8 mouse cellular contexts compared by ENCODE assay signal in genomic region chr3:104220295-104220965, GRCm38 (mm10). TPM values are rescaled to one million over a fixed set of nuclear protein-coding genes. Genes with fewer than 3 reads are reported as not detected.
DNase-seq lines count a peak whose midpoint lies in the region; ATAC-seq and TF ChIP-seq lines count a peak whose summit lies in the region.

Gene Magi3, minus strand, starts transcription at chr3:104220374.

- TF ChIP-seq EP300 in liver, embryonic 14.5 days (IDR thresholded peaks at IDR 0.05; ENCODE audit: low read depth), result no peak
- TF ChIP-seq EP300 in stomach, postnatal 0 days (optimal IDR thresholded peaks at IDR 0.05), result no peak

- no peak for TF ChIP-seq CTCF in liver, embryonic 14.5 days (IDR thresholded peaks at IDR 0.05; ENCODE audit: low read depth)
- peak; percentile 55 for TF ChIP-seq CTCF in stomach, postnatal 0 days (IDR thresholded peaks at IDR 0.05; ENCODE audit: low read depth)

- H3K36me3 ChIP-seq in forebrain, embryonic 10.5 days (replicated peaks), result no peaks in the 10 kb centered on the region
- H3K36me3 ChIP-seq in heart, embryonic 15.5 days, result no peaks in the 10 kb centered on the region
- H3K36me3 ChIP-seq in liver, embryonic 14.5 days (replicated peaks; ENCODE audit: control insufficient read depth, insufficient read depth, low read depth), result no peaks in the 10 kb centered on the region
- H3K36me3 ChIP-seq in neural tube, embryonic 11.5 days (ENCODE audit: control insufficient read depth, insufficient read depth, low read length), result no peaks in the 10 kb centered on the region
- no peaks in the 10 kb centered on the region for H3K36me3 ChIP-seq in stomach, postnatal 0 days (ENCODE audit: control insufficient read depth, insufficient read depth, low read length)

- 0% methylated on average over 44 of the region's 46 CpGs for WGBS in forebrain, embryonic 10.5 days
- WGBS in heart, embryonic 15.5 days, result under 1% methylated on average over 46 of the region's 46 CpGs
- under 1% methylated on average over 46 of the region's 46 CpGs for WGBS in liver, embryonic 14.5 days (ENCODE audit: insufficient replicate concordance)
- WGBS in neural tube, embryonic 11.5 days, result 0% methylated on average over 46 of the region's 46 CpGs
- WGBS in stomach, postnatal 0 days, result 0% methylated on average over 38 of the region's 46 CpGs

- H3K27me3 ChIP-seq in forebrain, embryonic 10.5 days (ENCODE audit: poor library complexity, severe bottlenecking), result peaks cover 10% of the 10 kb centered on the region; the same call in 1 of the 2 replicates
- H3K27me3 ChIP-seq in heart, embryonic 15.5 days, result no peaks in the 10 kb centered on the region
- H3K27me3 ChIP-seq in liver, embryonic 14.5 days (ENCODE audit: control insufficient read depth, insufficient read depth, low read length), result peaks cover 18% of the 10 kb centered on the region
- no peaks in the 10 kb centered on the region for H3K27me3 ChIP-seq in neural tube, embryonic 11.5 days (ENCODE audit: control insufficient read depth, insufficient read depth, low read length)
- no peaks in the 10 kb centered on the region for H3K27me3 ChIP-seq in stomach, postnatal 0 days (ENCODE audit: control insufficient read depth, insufficient read depth, low read length)

- peak within 1 kb of the TSS; percentile 96 for H3K9ac ChIP-seq in heart, embryonic 15.5 days
- peak within 1 kb of the TSS; percentile 75 for H3K9ac ChIP-seq in liver, embryonic 14.5 days (replicated peaks)
- H3K9ac ChIP-seq in neural tube, embryonic 11.5 days (ENCODE audit: low read length), result peak within 1 kb of the TSS; percentile 86
- H3K9ac ChIP-seq in stomach, postnatal 0 days (ENCODE audit: low read length), result peak within 1 kb of the TSS; percentile 88

- H3K9me3 ChIP-seq in forebrain, embryonic 10.5 days, result no peaks in the 10 kb centered on the region
- H3K9me3 ChIP-seq in heart, embryonic 15.5 days (replicated peaks), result no peaks in the 10 kb centered on the region
- no peaks in the 10 kb centered on the region for H3K9me3 ChIP-seq in liver, embryonic 14.5 days (ENCODE audit: control insufficient read depth, low read length)
- no peaks in the 10 kb centered on the region for H3K9me3 ChIP-seq in neural tube, embryonic 11.5 days (ENCODE audit: control insufficient read depth, low read length)
- H3K9me3 ChIP-seq in stomach, postnatal 0 days (ENCODE audit: control insufficient read depth, low read length), result no peaks in the 10 kb centered on the region

- H3K27ac ChIP-seq in forebrain, embryonic 10.5 days, result peak within 1 kb of the TSS; percentile 94
- peak within 1 kb of the TSS; percentile 99 for H3K27ac ChIP-seq in heart, embryonic 15.5 days
- no peak within 1 kb of the TSS for H3K27ac ChIP-seq in liver, embryonic 14.5 days
- peak within 1 kb of the TSS; percentile 97 for H3K27ac ChIP-seq in neural tube, embryonic 11.5 days (ENCODE audit: low read depth, low read length)
- H3K27ac ChIP-seq in stomach, postnatal 0 days (replicated peaks), result peak within 1 kb of the TSS; percentile 96

- DNase-seq in CD4-positive, CD25-positive, alpha-beta regulatory T cell, adult 2 months (ENCODE audit: low read depth, low spot score), result peak; percentile 98
- peak; percentile 90 for DNase-seq in c-Kit-positive CD71-negative TER-119-negative erythroid progenitor cells, embryonic 14.5 days (ENCODE audit: low read depth)
- DNase-seq in forebrain, embryonic 10.5 days (ENCODE audit: extremely low spot score, low spot score), result peak; percentile 99
- peak; percentile 98 to 99 for DNase-seq in kidney, postnatal 25 days
- DNase-seq in liver, embryonic 14.5 days (ENCODE audit: low read depth in 3 of 3, low spot score in 3 of 3), result peak; percentile 91 to 93 (median 91)
- peak; percentile 98 for DNase-seq in neural tube, embryonic 11.5 days (ENCODE audit: low spot score)
- DNase-seq in stomach, postnatal 0 days (ENCODE audit: low spot score), result peak; percentile 99

- H3K4me1 ChIP-seq in forebrain, embryonic 10.5 days, result peaks cover 34% of the 10 kb centered on the region
- peaks cover 11% of the 10 kb centered on the region for H3K4me1 ChIP-seq in heart, embryonic 15.5 days (replicated peaks)
- H3K4me1 ChIP-seq in liver, embryonic 14.5 days (replicated peaks; ENCODE audit: control insufficient read depth in 2 of 2, insufficient read depth in 2 of 2, low read length in 1 of 2), result peaks cover 10 to 15% of the 10 kb centered on the region in 2 experiments
- H3K4me1 ChIP-seq in neural tube, embryonic 11.5 days (ENCODE audit: control insufficient read depth, insufficient read depth, low read length), result no peaks in the 10 kb centered on the region
- H3K4me1 ChIP-seq in stomach, postnatal 0 days (replicated peaks; ENCODE audit: control insufficient read depth, insufficient read depth), result no peaks in the 10 kb centered on the region

- H3K4me3 ChIP-seq in forebrain, embryonic 10.5 days, result peak within 1 kb of the TSS; percentile 87
- H3K4me3 ChIP-seq in heart, embryonic 15.5 days, result peak within 1 kb of the TSS; percentile 75
- peak within 1 kb of the TSS; percentile 77 to 81 for H3K4me3 ChIP-seq in liver, embryonic 14.5 days (ENCODE audit: insufficient read depth in 1 of 2, low read depth in 2 of 2, low read length in 2 of 2)
- H3K4me3 ChIP-seq in neural tube, embryonic 11.5 days (ENCODE audit: low read depth, low read length), result peak within 1 kb of the TSS; percentile 82
- peak within 1 kb of the TSS; percentile 80 for H3K4me3 ChIP-seq in stomach, postnatal 0 days (ENCODE audit: low read depth, low read length)

- peak within 1 kb of the TSS; percentile 74 for H3K4me2 ChIP-seq in heart, embryonic 15.5 days
- H3K4me2 ChIP-seq in liver, embryonic 14.5 days (ENCODE audit: low read depth), result peak within 1 kb of the TSS; percentile 95
- peak within 1 kb of the TSS; percentile 79 for H3K4me2 ChIP-seq in neural tube, embryonic 11.5 days (ENCODE audit: low read depth)
- peak within 1 kb of the TSS; percentile 86 for H3K4me2 ChIP-seq in stomach, postnatal 0 days (replicated peaks; ENCODE audit: low read depth)

- peak; percentile 98 for ATAC-seq in heart, embryonic 15.5 days (replicated peaks; ENCODE audit: insufficient number of reproducible peaks, insufficient read depth, low FRiP score, low read depth)
- ATAC-seq in liver, embryonic 14.5 days (ENCODE audit: insufficient read depth), result peak; percentile 97
- peak; percentile 99 for ATAC-seq in neural tube, embryonic 11.5 days (ENCODE audit: insufficient read depth, low FRiP score, low TSS enrichment)
- peak; percentile 99 for ATAC-seq in stomach, postnatal 0 days (ENCODE audit: low FRiP score, low TSS enrichment)

RNA-seq across cellular contexts. Expression of gene Magi3, which starts in this region (rescaled TPM):
- 4.1 and 4.7 TPM in 2 replicates for polyA plus RNA-seq in forebrain, embryonic 10.5 days (2016; fragmentation: Nextera tagmentation; extraction: Ambion mirVana)
- 8.1 and 8.6 TPM in 2 replicates for polyA plus RNA-seq in heart, embryonic 15.5 days (2015; fragmentation: Nextera tagmentation; extraction: Ambion mirVana)
- polyA plus RNA-seq in liver, embryonic 14.5 days (2012; rRNA removed), result 1.5 and 2.1 TPM in 2 replicates
- 1.3 and 1.4 TPM in 2 replicates for polyA plus RNA-seq in liver, embryonic 14.5 days (2014; fragmentation: Nextera tagmentation; extraction: Ambion mirVana)
- polyA plus RNA-seq in neural tube, embryonic 11.5 days (2014; fragmentation: Nextera tagmentation; extraction: Ambion mirVana), result 4.9 and 5.5 TPM in 2 replicates
- 3.4 and 4.0 TPM in 2 replicates for polyA plus RNA-seq in stomach, postnatal 0 days (2015; fragmentation: Nextera tagmentation; extraction: Ambion mirVana)
